Comparison of ENCODE assay signal across 16 mouse cellular contexts in genomic region chr11:12219594-12220530, GRCm38 (mm10).
DNase-seq lines count a peak whose midpoint lies in the region; ATAC-seq and TF ChIP-seq lines count a peak whose summit lies in the region.
"Had no signal": no experiment of that assay in that cellular context is flagged by ENCODE, and none has a peak within 500 bp of the region (broad histone marks: within the 10 kb centered on the region; RNA-seq: fewer than 3 reads in every experiment).

No protein-coding gene starts in this region.

- H3K4me1 ChIP-seq in hindbrain, embryonic 14.5 days (replicated peaks; ENCODE audit: control insufficient read depth, insufficient read depth, low read length): no peaks in the 10 kb centered on the region
- no peaks in the 10 kb centered on the region for H3K4me1 ChIP-seq in neural tube, embryonic 14.5 days (ENCODE audit: control insufficient read depth, insufficient read depth, low read length)
- H3K4me1 ChIP-seq: kidney, embryonic 15.5 days; limb, embryonic 13.5 days had no signal

- no peak for TF ChIP-seq POLR2A in brain, embryonic 14.5 days (IDR thresholded peaks at IDR 0.05; ENCODE audit: borderline replicate concordance, extremely low read depth, insufficient read depth, insufficient read length, poor library complexity, severe bottlenecking)

- no peak overlapping the region for H3K9ac ChIP-seq in hindbrain, embryonic 14.5 days
- H3K9ac ChIP-seq in neural tube, embryonic 14.5 days (replicated peaks; ENCODE audit: low read depth, low read length): no peak overlapping the region
- H3K9ac ChIP-seq: kidney, embryonic 15.5 days; limb, embryonic 13.5 days had no signal

- H3K36me3 ChIP-seq in hindbrain, embryonic 14.5 days (replicated peaks; ENCODE audit: control insufficient read depth, insufficient read depth): no peaks in the 10 kb centered on the region
- no peaks in the 10 kb centered on the region for H3K36me3 ChIP-seq in neural tube, embryonic 14.5 days (ENCODE audit: control insufficient read depth, insufficient read depth, low read length)
- H3K36me3 ChIP-seq: kidney, embryonic 15.5 days; limb, embryonic 13.5 days had no signal

- H3K27ac ChIP-seq in hindbrain, embryonic 14.5 days: no peak overlapping the region
- H3K27ac ChIP-seq in neural tube, embryonic 14.5 days (ENCODE audit: low read depth, low read length): no peak overlapping the region
- H3K27ac ChIP-seq: kidney, embryonic 15.5 days; left cerebral cortex, adult 2 months; limb, embryonic 13.5 days had no signal

- no peaks in the 10 kb centered on the region for H3K9me3 ChIP-seq in hindbrain, embryonic 14.5 days (ENCODE audit: control insufficient read depth, low read length)
- no peaks in the 10 kb centered on the region for H3K9me3 ChIP-seq in neural tube, embryonic 14.5 days (ENCODE audit: control insufficient read depth, low read length)
- H3K9me3 ChIP-seq: kidney, embryonic 15.5 days; limb, embryonic 13.5 days had no signal

- 35% methylated on average over 4 of the region's 4 CpGs for WGBS in hindbrain, embryonic 14.5 days
- WGBS in neural tube, embryonic 14.5 days: 34% methylated on average over 4 of the region's 4 CpGs

- H3K4me2 ChIP-seq in hindbrain, embryonic 14.5 days (replicated peaks): no peak overlapping the region
- H3K4me2 ChIP-seq in neural tube, embryonic 14.5 days (ENCODE audit: low read depth, low read length): no peak overlapping the region
- H3K4me2 ChIP-seq: kidney, embryonic 15.5 days; limb, embryonic 13.5 days had no signal

- no peak overlapping the region for H3K4me3 ChIP-seq in hindbrain, embryonic 14.5 days (replicated peaks; ENCODE audit: low read length)
- no peak overlapping the region for H3K4me3 ChIP-seq in neural tube, embryonic 14.5 days (ENCODE audit: low read depth, low read length)
- H3K4me3 ChIP-seq: kidney, embryonic 15.5 days; left cerebral cortex, adult 2 months; limb, embryonic 13.5 days had no signal

- peak; percentile 6; the same call in 1 of the 2 replicates for TF ChIP-seq CTCF in brain, embryonic 14.5 days (IDR thresholded peaks at IDR 0.05; ENCODE audit: borderline replicate concordance, extremely low read depth, insufficient read depth, insufficient read length)

- H3K27me3 ChIP-seq in hindbrain, embryonic 14.5 days (ENCODE audit: control insufficient read depth, insufficient read depth, low read length): no peaks in the 10 kb centered on the region
- H3K27me3 ChIP-seq in neural tube, embryonic 14.5 days (ENCODE audit: control insufficient read depth, insufficient read depth, low read length): no peaks in the 10 kb centered on the region
- H3K27me3 ChIP-seq: kidney, embryonic 15.5 days; limb, embryonic 13.5 days had no signal

- ATAC-seq in hindbrain, embryonic 14.5 days (ENCODE audit: low FRiP score): peak; percentile 93
- peak; percentile 93 for ATAC-seq in neural tube, embryonic 14.5 days (ENCODE audit: low read depth)

- intact Hi-C loops in heart, postnatal 36 days (cut with DNase I): no loop called here

- DNase-seq in heart, adult 11 months: peak; percentile 40
- DNase-seq in heart, postnatal 36 days: no peak
- DNase-seq in brain, embryonic 14.5 days (ENCODE audit: low read depth): peak; percentile 90
- DNase-seq in hindbrain, embryonic 14.5 days (ENCODE audit: low spot score): peak; percentile 80
- no peak for DNase-seq in embryo, embryonic 11 days
- no peak for DNase-seq in layer of hippocampus, adult 9-11 months
- no peak for DNase-seq in layer of hippocampus, adult 11-12 months (ENCODE audit: low spot score)
- DNase-seq: B cell, adult 2 months; cerebellum, adult 11 months; lung, postnatal 36 days; right cerebral cortex, postnatal 25 days; thymus, postnatal 4 days had no signal

Comparison
In these comparisons a context has a peak if more than half of its experiments do, and no peak if none do; other contexts are left out.
1. DNase-seq: peak in heart, adult 11 months (single experiment), brain, embryonic 14.5 days (single experiment) and hindbrain, embryonic 14.5 days (single experiment); none in heart, postnatal 36 days (0 of 2), embryo, embryonic 11 days (single experiment), layer of hippocampus, adult 9-11 months (single experiment) and layer of hippocampus, adult 11-12 months (single experiment).